9 mouse cellular contexts compared by ENCODE assay signal in genomic region chr6:84587471-84588101, GRCm38 (mm10). TPM values are rescaled to one million over a fixed set of nuclear protein-coding genes. Genes with fewer than 3 reads are reported as not detected.
DNase-seq lines count a peak whose midpoint lies in the region; ATAC-seq and TF ChIP-seq lines count a peak whose summit lies in the region.
"Had no signal": no experiment of that assay in that cellular context is flagged by ENCODE, and none has a peak within 500 bp of the region (broad histone marks: within the 10 kb centered on the region; RNA-seq: fewer than 3 reads in every experiment).

No protein-coding gene starts in this region.

- H3K36me3 ChIP-seq in intestine, postnatal 0 days (ENCODE audit: control insufficient read depth, insufficient read depth) = no peaks in the 10 kb centered on the region
- no peaks in the 10 kb centered on the region for H3K36me3 ChIP-seq in thymus, adult 2 months (ENCODE audit: control insufficient read depth, insufficient read depth, low read length)

- peaks cover 14% of the 10 kb centered on the region for H3K4me1 ChIP-seq in bone marrow macrophage, adult 2 months (ENCODE audit: control insufficient read depth, insufficient read depth, low read length)
- H3K4me1 ChIP-seq in intestine, postnatal 0 days (replicated peaks; ENCODE audit: control insufficient read depth, insufficient read depth, low read length) = peaks cover 18% of the 10 kb centered on the region
- H3K4me1 ChIP-seq in lung, adult 2 months (ENCODE audit: control insufficient read depth, insufficient read depth, low read length) = peaks cover 22% of the 10 kb centered on the region
- peaks cover 57% of the 10 kb centered on the region for H3K4me1 ChIP-seq in olfactory bulb, adult 2 months (ENCODE audit: control insufficient read depth, insufficient read depth, low read length)
- H3K4me1 ChIP-seq in thymus, adult 2 months (replicated peaks; ENCODE audit: control insufficient read depth, insufficient read depth, low read length) = peaks cover 18% of the 10 kb centered on the region

- TF ChIP-seq POLR2A in bone marrow macrophage, adult 2 months (IDR thresholded peaks at IDR 0.05; ENCODE audit: borderline replicate concordance, low read depth, low read length) = no peak
- no peak for TF ChIP-seq POLR2A in lung, adult 2 months (IDR thresholded peaks at IDR 0.05; ENCODE audit: borderline replicate concordance, extremely low read depth, low read depth, low read length)
- no peak for TF ChIP-seq POLR2A in olfactory bulb, adult 2 months (IDR thresholded peaks at IDR 0.05; ENCODE audit: insufficient read depth, low read depth, low read length)
- no peak for TF ChIP-seq POLR2A in thymus, adult 2 months (IDR thresholded peaks at IDR 0.05; ENCODE audit: control insufficient read depth, extremely low read depth, insufficient read depth, low read length, poor library complexity)

- no peak for ATAC-seq in intestine, postnatal 0 days

- H3K9ac ChIP-seq in intestine, postnatal 0 days (ENCODE audit: low read depth, low read length) = no peak overlapping the region

- no peak overlapping the region for H3K27ac ChIP-seq in bone marrow macrophage, adult 2 months (ENCODE audit: insufficient read depth, low read depth, low read length)
- no peak overlapping the region for H3K27ac ChIP-seq in intestine, postnatal 0 days (ENCODE audit: low read depth, low read length)
- no peak overlapping the region for H3K27ac ChIP-seq in olfactory bulb, adult 2 months (ENCODE audit: insufficient read depth, low read depth, low read length)
- no peak overlapping the region for H3K27ac ChIP-seq in thymus, adult 2 months (ENCODE audit: control insufficient read depth, insufficient read depth, low read length)

- peak overlapping the region; percentile 44 for H3K4me3 ChIP-seq in bone marrow macrophage, adult 2 months (ENCODE audit: insufficient read depth, low read length)
- H3K4me3 ChIP-seq in intestine, postnatal 0 days (ENCODE audit: low read depth, low read length) = peak overlapping the region; percentile 51
- H3K4me3 ChIP-seq in lung, adult 2 months (replicated peaks; ENCODE audit: extremely low read depth, low read depth, low read length) = peak overlapping the region; percentile 45
- peak overlapping the region; percentile 25 for H3K4me3 ChIP-seq in olfactory bulb, adult 2 months (ENCODE audit: insufficient read depth, low read depth, low read length)
- H3K4me3 ChIP-seq in thymus, adult 2 months (ENCODE audit: control insufficient read depth, insufficient read depth, low read length) = no peak overlapping the region; the same call in 1 of the 2 replicates
- H3K4me3 ChIP-seq: erythroblast, embryonic 14.5 days had no signal

- no peak for TF ChIP-seq CTCF in bone marrow macrophage, adult 2 months (IDR thresholded peaks at IDR 0.05; ENCODE audit: low read depth, low read length)
- TF ChIP-seq CTCF in intestine, postnatal 0 days (IDR thresholded peaks at IDR 0.05; ENCODE audit: low read depth) = peak; percentile 30
- no peak for TF ChIP-seq CTCF in lung, adult 2 months (IDR thresholded peaks at IDR 0.05; ENCODE audit: insufficient read depth, low read length)
- no peak for TF ChIP-seq CTCF in olfactory bulb, adult 2 months (IDR thresholded peaks at IDR 0.05; ENCODE audit: insufficient read depth, low read depth, low read length)
- TF ChIP-seq CTCF in thymus, adult 2 months (IDR thresholded peaks at IDR 0.05; ENCODE audit: borderline replicate concordance, control insufficient read depth, extremely low read depth, insufficient read depth, low read length, poor library complexity) = no peak

- WGBS in intestine, postnatal 0 days = under 1% methylated on average over 50 of the region's 51 CpGs
- WGBS in lung, adult 2 months = under 1% methylated on average over 51 of the region's 51 CpGs
- under 1% methylated on average over 51 of the region's 51 CpGs for WGBS in olfactory bulb, adult 2 months
- 1% methylated on average over 51 of the region's 51 CpGs for WGBS in thymus, adult 2 months

- H3K9me3 ChIP-seq in intestine, postnatal 0 days (ENCODE audit: control insufficient read depth) = no peaks in the 10 kb centered on the region

- H3K4me2 ChIP-seq in intestine, postnatal 0 days (replicated peaks; ENCODE audit: low read depth) = peak overlapping the region; percentile 90

- H3K27me3 ChIP-seq in intestine, postnatal 0 days (replicated peaks; ENCODE audit: control insufficient read depth, insufficient read depth, low read length) = peaks cover 73% of the 10 kb centered on the region
- H3K27me3 ChIP-seq in thymus, adult 2 months (ENCODE audit: control insufficient read depth, insufficient read depth, low read length) = peaks cover 38% of the 10 kb centered on the region

- DNase-seq in ES-CJ7 (ENCODE audit: low read depth, low spot score) = peak; percentile 54
- peak; percentile 72 to 80 for DNase-seq in heart, adult 18-20 months
- peak; percentile 63 for DNase-seq in lung, adult 2 months
- no peak for DNase-seq in thymus, adult 2 months
- no peak for DNase-seq in right cerebral cortex, postnatal 4 days

RNA-seq across cellular contexts. Expression of gene Cyp26b1, which starts 6.1 kb away (rescaled TPM):
- 0.16 TPM in 1 of 2 replicates, not detected in the other for polyA plus RNA-seq in bone marrow macrophage, adult 2 months (2012; ENCODE audit: insufficient read depth, insufficient read length, missing spikeins)
- total RNA-seq in heart, adult 18-20 months (2021) = 1 to 10 TPM; 2.7 to 3.8 TPM
- polyA plus RNA-seq in intestine, postnatal 0 days (2015; fragmentation: Nextera tagmentation; extraction: Ambion mirVana) = 0.46 and 0.50 TPM in 2 replicates
- 4.1 and 8.6 TPM in 2 replicates for polyA plus RNA-seq in lung, adult 2 months (2012; rRNA removed)
- polyA plus RNA-seq in olfactory bulb, adult 2 months (2012; ENCODE audit: insufficient read depth, insufficient read length, low replicate concordance, missing spikeins) = not detected in 2 replicates
- 6.6 and 6.7 TPM in 2 replicates for polyA plus RNA-seq in thymus, adult 2 months (2012; rRNA removed)
- polyA plus RNA-seq: erythroblast, embryonic 14.5 days had no signal

Comparison
In these comparisons a context has a peak if more than half of its experiments do, and no peak if none do; other contexts are left out.
1. DNase-seq: peak in ES-CJ7 (single experiment), heart, adult 18-20 months (2 of 2) and lung, adult 2 months (single experiment); none in thymus, adult 2 months (single experiment) and right cerebral cortex, postnatal 4 days (single experiment).